Mouse (Mus musculus) liver, postnatal 0 days (tissue): ENCODE measurements around the gene Twf1.

Source experiments
- CTCF ChIP-seq: sonication (generic); IDR thresholded peaks from 2 replicates; pipeline ENCODE4 v1.5.1; 2016; ENCODE audit warnings: antibody characterized with exemption, low read depth
- EP300 ChIP-seq: IDR thresholded peaks from 2 replicates; pipeline ENCODE4 v1.6.1; 2016; ENCODE audit warnings: antibody characterized with exemption, low read depth, mild to moderate bottlenecking

DNA sequence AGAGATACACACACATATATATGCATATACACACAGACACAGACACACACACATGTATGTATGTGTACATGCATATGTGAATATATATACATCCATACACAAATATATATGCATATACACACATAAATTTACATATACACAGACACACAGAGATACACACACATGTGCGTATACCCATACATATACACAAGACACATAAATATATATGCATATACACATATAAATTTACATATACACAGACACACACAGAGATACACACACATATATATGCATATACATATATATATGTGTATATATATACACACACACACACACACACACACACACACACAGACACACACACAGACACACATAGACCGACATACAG lies 38.8 kb upstream of the Twf1 start:
- TF ChIP-seq EP300 (no peak), CTCF (no peak)
